Mouse (Mus musculus) 3134 (cell line): Measurements from ENCODE around the gene Ccdc159.

ENCODE experiments used
- DNase-seq: peaks from one replicate; pipeline ENCODE4 v3.0.0-alpha.2; 2011; ENCODE audit warnings: low spot score; ENCODE audit not compliant: insufficient read length; ENCODE audit errors: extremely low read depth

Ccdc159 gene

GRCm38 (mm10) chr9:21927208-21927753 is at the start of gene Ccdc159, which contains the start of gene Tmem205:
TSS of gene Ccdc159 (plus strand) at chr9:21927471.
TSS of gene Tmem205 (minus strand) at chr9:21927556.
- DNase-seq, result peak; percentile 96

GRCm38 (mm10) chr9:21889229-21889628 is 38.0 kb upstream of the Ccdc159 start:
- DNase-seq, result no peak

GRCm38 (mm10) chr9:21901223-21901820 is 25.9 kb upstream of the Ccdc159 start:
- peak; percentile 53 for DNase-seq

- DNase-seq, result no peak
Measured at GRCm38 (mm10) chr9:21904031-21904430, 23.2 kb upstream of the Ccdc159 start.

- DNase-seq, result no peak
Measured at GRCm38 (mm10) chr9:21908216-21908615, 19.1 kb upstream of the Ccdc159 start.

GRCm38 (mm10) chr9:21909474-21910223 is 17.6 kb upstream of the Ccdc159 start:
- DNase-seq, result no peak

- no peak for DNase-seq
Measured at GRCm38 (mm10) chr9:21916851-21917492, 10.3 kb upstream of the Ccdc159 start.

GRCm38 (mm10) chr9:21917493-21918034 is 9.7 kb upstream of the Ccdc159 start:
- no peak for DNase-seq

- peak; percentile 95 for DNase-seq
Measured at GRCm38 (mm10) chr9:21918035-21918592, 9.2 kb upstream of the Ccdc159 start, which contains the start of gene Rab3d. TSS of gene Rab3d (minus strand) at chr9:21918192.

GRCm38 (mm10) chr9:21918692-21919384 is 8.4 kb upstream of the Ccdc159 start:
- no peak for DNase-seq

- no peak for DNase-seq
Measured at GRCm38 (mm10) chr9:21923036-21923435, 4.2 kb upstream of the Ccdc159 start.

- no peak for DNase-seq
Measured at GRCm38 (mm10) chr9:21923490-21924098, 3.7 kb upstream of the Ccdc159 start.

GRCm38 (mm10) chr9:21924099-21924493 is 3.2 kb upstream of the Ccdc159 start:
- DNase-seq, result peak; percentile 80

GRCm38 (mm10) chr9:21925034-21925433 is 2.2 kb upstream of the Ccdc159 start:
- no peak for DNase-seq

- no peak for DNase-seq
Measured at GRCm38 (mm10) chr9:21925506-21925905, 1.8 kb upstream of the Ccdc159 start.

GRCm38 (mm10) chr9:21926155-21926554 is 1.1 kb upstream of the Ccdc159 start:
- DNase-seq, result no peak

- DNase-seq, result no peak
Measured at GRCm38 (mm10) chr9:21926784-21927183, 487 bp upstream of the Ccdc159 start.

GRCm38 (mm10) chr9:21929208-21929607 is 1.9 kb downstream of the Ccdc159 start:
- DNase-seq, result no peak

- DNase-seq, result no peak
Measured at GRCm38 (mm10) chr9:21932006-21932405, 4.7 kb downstream of the Ccdc159 start.
